Mouse (Mus musculus) MEL (cell line): Measurements from ENCODE around the gene Hs3st1.

ENCODE experiments used
- CHD1 ChIP-seq: IDR thresholded peaks from 2 replicates; pipeline ENCODE4 v1.6.1; 2012; ENCODE audit warnings: low read depth, mild to moderate bottlenecking, inconsistent platforms, low read length, improper control_type of control experiment
- CHD2 ChIP-seq: IDR thresholded peaks from 2 replicates; pipeline ENCODE4 v1.6.1; 2011; ENCODE audit warnings: low read length, improper control_type of control experiment
- CTCF ChIP-seq, 3 experiments: IDR thresholded peaks in 2 of 3; conservative IDR thresholded peaks in 1 of 3; 2 replicates each; pipeline ENCODE4 v1.5.1; 2011 to 2012; ENCODE audit warnings: low read length in 3 of 3, low read depth in 2 of 3, mild to moderate bottlenecking in 2 of 3, improper control_type of control experiment in 1 of 3, inconsistent platforms in 1 of 3, mixed read lengths in 1 of 3, moderate library complexity in 1 of 3; ENCODE audit not compliant: control insufficient read depth in 1 of 3, insufficient read depth in 1 of 3, poor library complexity in 1 of 3, severe bottlenecking in 1 of 3
- EP300 ChIP-seq, 2 experiments: IDR thresholded peaks; 2 replicates each; pipeline ENCODE4 v1.6.1; 2011; ENCODE audit warnings: improper control_type of control experiment in 2 of 2, low read length in 2 of 2, low read depth in 1 of 2, mild to moderate bottlenecking in 1 of 2
- ETS1 ChIP-seq: IDR thresholded peaks from 2 replicates; pipeline ENCODE4 v1.6.1; 2012; ENCODE audit warnings: low read depth, mild to moderate bottlenecking, inconsistent platforms, low read length, improper control_type of control experiment, moderate library complexity
- GATA1 ChIP-seq: IDR thresholded peaks from 2 replicates; pipeline ENCODE4 v1.6.1; 2011; ENCODE audit warnings: low read depth, low read length, improper control_type of control experiment
- HCFC1 ChIP-seq: IDR thresholded peaks from 2 replicates; pipeline ENCODE4 v1.6.1; 2012; ENCODE audit warnings: low read depth, mild to moderate bottlenecking, inconsistent platforms, low read length, improper control_type of control experiment, moderate library complexity
- MAFK ChIP-seq: IDR thresholded peaks from 2 replicates; pipeline ENCODE4 v1.6.1; 2011; ENCODE audit warnings: low read depth, mild to moderate bottlenecking, low read length, improper control_type of control experiment, borderline replicate concordance
- MYC ChIP-seq: IDR thresholded peaks from 2 replicates; pipeline ENCODE4 v1.6.1; 2011; ENCODE audit warnings: low read depth, mild to moderate bottlenecking, low read length, improper control_type of control experiment, moderate library complexity
- POLR2A ChIP-seq, 2 experiments: IDR thresholded peaks; 2 replicates each; pipeline ENCODE4 v1.6.1; 2011 to 2012; ENCODE audit warnings: low read length in 2 of 2, mild to moderate bottlenecking in 2 of 2, control low read depth in 1 of 2, improper control_type of control experiment in 1 of 2, low read depth in 1 of 2, moderate library complexity in 1 of 2; ENCODE audit not compliant: control insufficient read depth in 1 of 2, insufficient read depth in 1 of 2, poor library complexity in 1 of 2
- ZMIZ1 ChIP-seq: IDR thresholded peaks from 2 replicates; pipeline ENCODE4 v1.6.1; 2012; ENCODE audit warnings: low read depth, mild to moderate bottlenecking, inconsistent platforms, low read length, improper control_type of control experiment, moderate library complexity
- ZNF384 ChIP-seq: IDR thresholded peaks from 2 replicates; pipeline ENCODE4 v1.6.1; 2012; ENCODE audit warnings: low read depth, mild to moderate bottlenecking, inconsistent platforms, low read length, improper control_type of control experiment

GRCm38 (mm10) chr5:39617354-39617977, 137.8 kb downstream of the Hs3st1 start:
- TF ChIP-seq POLR2A (IDR thresholded peaks at IDR 0.05; ENCODE audit: control insufficient read depth in 1 of 2, insufficient read depth in 1 of 2, low read depth in 1 of 2, low read length in 2 of 2, poor library complexity in 1 of 2) (no peak), CHD1 (no peak), ETS1 (no peak), ZNF384 (no peak), MAFK (no peak), GATA1 (no peak), CTCF (IDR thresholded peaks at IDR 0.05 in 2 of 3, conservative IDR thresholded peaks at IDR 0.05 in 1 of 3; ENCODE audit: control insufficient read depth in 1 of 3, insufficient read depth in 1 of 3, low read depth in 2 of 3, low read length in 3 of 3, poor library complexity in 1 of 3, severe bottlenecking in 1 of 3) (no peak), EP300 (IDR thresholded peaks at IDR 0.05; ENCODE audit: low read depth in 1 of 2, low read length in 2 of 2) (no peak), ZMIZ1 (no peak), CHD2 (no peak), HCFC1 (no peak), MYC (no peak)
